8 mouse cellular contexts compared by ENCODE assay signal in genomic region chr11:20200713-20201575, GRCm38 (mm10). TPM values are rescaled to one million over a fixed set of nuclear protein-coding genes. Genes with fewer than 3 reads are reported as not detected.
A peak's percentile ranks its signal among the peaks of the same experiment; 100 is the strongest.
DNase-seq lines count a peak whose midpoint lies in the region; ATAC-seq and TF ChIP-seq lines count a peak whose summit lies in the region.

Gene Rab1a, plus strand, starts transcription at chr11:20201432.

- H3K4me2 ChIP-seq in forebrain, embryonic 16.5 days (ENCODE audit: low read length) = peak within 1 kb of the TSS; percentile 76
- peak within 1 kb of the TSS; percentile 93 for H3K4me2 ChIP-seq in lung, embryonic 14.5 days

- ATAC-seq in G1E (ENCODE audit: extremely low read depth, insufficient number of reproducible peaks, low FRiP score, poor library complexity, severe bottlenecking) = peak; percentile 93
- peak; percentile 99 for ATAC-seq in forebrain, embryonic 16.5 days
- peak; percentile 100 for ATAC-seq in lung, embryonic 14.5 days (ENCODE audit: insufficient read depth)

- H3K27me3 ChIP-seq in G1E (ENCODE audit: insufficient read depth, low read length) = 0 out of 2 replicates have a peak, but pooled peaks cover 2% of the 10 kb centered on the region
- no peaks in the 10 kb centered on the region for H3K27me3 ChIP-seq in forebrain, embryonic 16.5 days (replicated peaks; ENCODE audit: control insufficient read depth, insufficient read depth, low read length)
- H3K27me3 ChIP-seq in lung, embryonic 14.5 days (ENCODE audit: insufficient read depth, low read length) = no peaks in the 10 kb centered on the region
- H3K27me3 ChIP-seq in thymus, adult 2 months (ENCODE audit: control insufficient read depth, insufficient read depth, low read length) = no peaks in the 10 kb centered on the region

- H3K4me3 ChIP-seq in G1E (ENCODE audit: low read depth, low read length) = peak within 1 kb of the TSS; percentile 97
- peak within 1 kb of the TSS; percentile 98 for H3K4me3 ChIP-seq in forebrain, embryonic 16.5 days (replicated peaks; ENCODE audit: low read length)
- H3K4me3 ChIP-seq in layer of hippocampus, adult 2 months = peak within 1 kb of the TSS; percentile 93
- peak within 1 kb of the TSS; percentile 98 for H3K4me3 ChIP-seq in lung, embryonic 14.5 days (ENCODE audit: low read depth, low read length)
- H3K4me3 ChIP-seq in olfactory bulb, adult 2 months (ENCODE audit: insufficient read depth, low read depth, low read length) = peak within 1 kb of the TSS; percentile 95
- peak within 1 kb of the TSS; percentile 99 for H3K4me3 ChIP-seq in thymus, adult 2 months (ENCODE audit: control insufficient read depth, insufficient read depth, low read length)

- no peak for TF ChIP-seq CTCF in G1E (IDR thresholded peaks at IDR 0.05; ENCODE audit: low read depth, low read length)
- TF ChIP-seq CTCF in layer of hippocampus, adult 2 months (conservative IDR thresholded peaks at IDR 0.05) = peak; percentile 82
- TF ChIP-seq CTCF in lung, embryonic 14.5 days (IDR thresholded peaks at IDR 0.05; ENCODE audit: low read depth) = peak; percentile 90
- peak; percentile 39 for TF ChIP-seq CTCF in olfactory bulb, adult 2 months (IDR thresholded peaks at IDR 0.05; ENCODE audit: insufficient read depth, low read depth, low read length)
- peak; percentile 63; the same call in 1 of the 2 replicates for TF ChIP-seq CTCF in thymus, adult 2 months (IDR thresholded peaks at IDR 0.05; ENCODE audit: borderline replicate concordance, control insufficient read depth, extremely low read depth, insufficient read depth, low read length, poor library complexity)

- peak; percentile 36 for TF ChIP-seq POLR2A in olfactory bulb, adult 2 months (IDR thresholded peaks at IDR 0.05; ENCODE audit: insufficient read depth, low read depth, low read length)
- peak; percentile 75 for TF ChIP-seq POLR2A in thymus, adult 2 months (IDR thresholded peaks at IDR 0.05; ENCODE audit: control insufficient read depth, extremely low read depth, insufficient read depth, low read length, poor library complexity)

- peak; percentile 97 for DNase-seq in G1E (ENCODE audit: low spot score)
- DNase-seq in cerebellum, adult 18-20 months = peak; percentile 100
- peak; percentile 99 for DNase-seq in heart, postnatal 36 days
- peak; percentile 100 for DNase-seq in layer of hippocampus, adult 2 months (ENCODE audit: low spot score in 2 of 2)
- peak; percentile 100 for DNase-seq in lung, embryonic 14.5 days
- peak; percentile 100 for DNase-seq in thymus, adult 2 months

- H3K4me1 ChIP-seq in G1E (ENCODE audit: insufficient read depth, low read depth, low read length) = peaks cover 31% of the 10 kb centered on the region
- H3K4me1 ChIP-seq in forebrain, embryonic 16.5 days (replicated peaks; ENCODE audit: control insufficient read depth, insufficient read depth, low read length) = peaks cover 26% of the 10 kb centered on the region
- peaks cover 12% of the 10 kb centered on the region for H3K4me1 ChIP-seq in lung, embryonic 14.5 days (ENCODE audit: insufficient read depth)
- no peaks in the 10 kb centered on the region for H3K4me1 ChIP-seq in olfactory bulb, adult 2 months (ENCODE audit: control insufficient read depth, insufficient read depth, low read length)
- peaks cover 5% of the 10 kb centered on the region for H3K4me1 ChIP-seq in thymus, adult 2 months (replicated peaks; ENCODE audit: control insufficient read depth, insufficient read depth, low read length)

- peak within 1 kb of the TSS; percentile 98 for H3K9ac ChIP-seq in forebrain, embryonic 16.5 days (replicated peaks; ENCODE audit: low read depth, low read length)
- H3K9ac ChIP-seq in lung, embryonic 14.5 days = peak within 1 kb of the TSS; percentile 99

- intact Hi-C loops in heart, postnatal 36 days (cut with DNase I) = loop anchor here (2.0 to 10.0 kb wide), 4 partner anchors 48 to 276 kb away; partner anchors contain the start of genes Cep68, Slc1a4 and Spred2

- peaks cover 15% of the 10 kb centered on the region for H3K36me3 ChIP-seq in G1E (replicated peaks)
- no peaks in the 10 kb centered on the region for H3K36me3 ChIP-seq in forebrain, embryonic 16.5 days (ENCODE audit: control insufficient read depth, insufficient read depth)
- H3K36me3 ChIP-seq in lung, embryonic 14.5 days (ENCODE audit: insufficient read depth) = 0 out of 2 replicates have a peak, but pooled peaks cover 5% of the 10 kb centered on the region
- H3K36me3 ChIP-seq in thymus, adult 2 months (ENCODE audit: control insufficient read depth, insufficient read depth, low read length) = no peaks in the 10 kb centered on the region

- no peaks in the 10 kb centered on the region for H3K9me3 ChIP-seq in G1E (replicated peaks)
- no peaks in the 10 kb centered on the region for H3K9me3 ChIP-seq in forebrain, embryonic 16.5 days (ENCODE audit: control insufficient read depth, low read length)
- no peaks in the 10 kb centered on the region for H3K9me3 ChIP-seq in lung, embryonic 14.5 days (ENCODE audit: low read depth, low read length)

- WGBS in forebrain, embryonic 16.5 days = 0% methylated on average over 48 of the region's 54 CpGs
- under 1% methylated on average over 52 of the region's 54 CpGs for WGBS in lung, embryonic 14.5 days
- WGBS in olfactory bulb, adult 2 months = under 1% methylated on average over 54 of the region's 54 CpGs
- WGBS in thymus, adult 2 months = under 1% methylated on average over 54 of the region's 54 CpGs

- H3K27ac ChIP-seq in forebrain, embryonic 16.5 days (ENCODE audit: low read length) = peak within 1 kb of the TSS; percentile 96
- H3K27ac ChIP-seq in layer of hippocampus, adult 2 months = peak within 1 kb of the TSS; percentile 96
- peak within 1 kb of the TSS; percentile 98 for H3K27ac ChIP-seq in lung, embryonic 14.5 days (ENCODE audit: low read depth)
- peak within 1 kb of the TSS; percentile 82 for H3K27ac ChIP-seq in olfactory bulb, adult 2 months (ENCODE audit: insufficient read depth, low read depth, low read length)
- H3K27ac ChIP-seq in thymus, adult 2 months (ENCODE audit: control insufficient read depth, insufficient read depth, low read length) = peak within 1 kb of the TSS; percentile 61

RNA-seq across cellular contexts. Expression of gene Rab1a, which starts in this region (rescaled TPM):
- total RNA-seq in G1E (2014; fragmentation: Nextera tagmentation) (105 and 110 TPM in 2 replicates), G1E (2017) (85.7 and 113 TPM in 2 replicates)
- 32.8 and 34.0 TPM in 2 replicates for polyA plus RNA-seq in G1E (2012)
- polyA plus RNA-seq in forebrain, embryonic 16.5 days (2015; fragmentation: Nextera tagmentation; extraction: Ambion mirVana) = 315 and 341 TPM in 2 replicates
- total RNA-seq in heart, postnatal 36 days (2021) = 100 to 1,000 TPM; 128 to 130 TPM
- total RNA-seq in layer of hippocampus, adult 2 months (2021) = 100 to 1,000 TPM; 161 to 162 TPM
- 241 and 258 TPM in 2 replicates for polyA plus RNA-seq in lung, embryonic 14.5 days (2014; fragmentation: Nextera tagmentation; extraction: Ambion mirVana)
- not detected in 2 replicates for polyA plus RNA-seq in olfactory bulb, adult 2 months (2012; ENCODE audit: insufficient read depth, insufficient read length, low replicate concordance, missing spikeins)
- polyA plus RNA-seq in thymus, adult 2 months (2012; rRNA removed) = 38.3 and 38.8 TPM in 2 replicates

Comparison
In these comparisons a context has a peak if more than half of its experiments do, and no peak if none do; other contexts are left out.
1. Peak in every context shown above with its lines: DNase-seq, ATAC-seq, H3K4me3 ChIP-seq and H3K27ac ChIP-seq.